Comparison of ENCODE assay signal across 8 mouse cellular contexts in the genomic region with DNA sequence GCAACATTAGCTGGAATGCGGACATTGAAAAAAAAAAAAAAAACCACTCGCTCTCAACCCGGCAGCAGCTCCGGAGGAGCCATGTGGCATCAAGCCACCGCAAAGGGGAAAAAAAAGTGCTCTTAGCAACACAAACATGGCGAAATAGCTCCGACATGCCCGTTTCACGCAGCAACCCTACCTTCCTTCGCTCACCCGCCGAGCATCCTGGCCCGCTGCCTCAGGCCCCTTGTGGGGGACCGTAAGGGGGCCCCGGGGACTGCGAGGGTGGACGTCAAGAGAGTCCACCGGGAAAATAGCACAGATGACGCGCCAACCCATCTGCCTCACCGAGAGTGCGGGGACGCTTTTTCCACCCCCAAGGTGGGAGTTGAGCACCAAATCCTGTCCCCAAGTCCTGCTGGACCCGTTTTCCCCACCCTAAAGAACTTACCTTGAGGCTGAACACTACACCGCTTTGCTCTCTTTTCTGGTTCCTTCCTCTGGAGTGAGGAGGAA.
A peak's percentile ranks its signal among the peaks of the same experiment; 100 is the strongest.
DNase-seq lines count a peak whose midpoint lies in the region; ATAC-seq lines count a peak whose summit lies in the region.

No protein-coding gene starts in this region.

- peaks cover 13% of the 10 kb centered on the region for H3K4me1 ChIP-seq in intestine, embryonic 16.5 days (ENCODE audit: control insufficient read depth, insufficient read depth, low read length)
- H3K4me1 ChIP-seq in liver, embryonic 11.5 days (replicated peaks; ENCODE audit: control insufficient read depth, insufficient read depth, low read length): peaks cover 18% of the 10 kb centered on the region

- H3K9me3 ChIP-seq in intestine, embryonic 16.5 days (ENCODE audit: control insufficient read depth, low read length): no peaks in the 10 kb centered on the region
- H3K9me3 ChIP-seq in liver, embryonic 11.5 days (ENCODE audit: control insufficient read depth, low read length): no peaks in the 10 kb centered on the region

- ATAC-seq in granulocyte monocyte progenitor cell, adult 5-6 weeks (replicated peaks; ENCODE audit: poor library complexity, severe bottlenecking): peak; percentile 41
- ATAC-seq in intestine, embryonic 16.5 days: 0 out of 2 replicates have a peak, but pooled peaks have one; percentile 16
- no peak for ATAC-seq in liver, embryonic 11.5 days (replicated peaks; ENCODE audit: low FRiP score)
- ATAC-seq in monocyte, adult 5-6 weeks (replicated peaks; ENCODE audit: insufficient number of reproducible peaks, low FRiP score, low TSS enrichment, poor library complexity, severe bottlenecking): 0 out of 2 replicates have a peak, but pooled peaks have one; percentile 4

- H3K27me3 ChIP-seq in intestine, embryonic 16.5 days (replicated peaks; ENCODE audit: control insufficient read depth, insufficient read depth, low read length): peaks cover 44% of the 10 kb centered on the region
- peaks cover 61% of the 10 kb centered on the region for H3K27me3 ChIP-seq in liver, embryonic 11.5 days (replicated peaks; ENCODE audit: control insufficient read depth, insufficient read depth, low read length)

- H3K4me2 ChIP-seq in intestine, embryonic 16.5 days (ENCODE audit: low read depth, low read length): peak overlapping the region; percentile 100
- H3K4me2 ChIP-seq in liver, embryonic 11.5 days: peak overlapping the region; percentile 100

- H3K9ac ChIP-seq in intestine, embryonic 16.5 days (ENCODE audit: low read depth, low read length): peak overlapping the region; percentile 57; the same call in 1 of the 2 replicates
- H3K9ac ChIP-seq in liver, embryonic 11.5 days (ENCODE audit: low read depth, low read length): no peak overlapping the region; the same call in 1 of the 2 replicates

- DNase-seq in left cerebral cortex, adult 18-20 months (ENCODE audit: low spot score in 2 of 2): peak; percentile 40 to 58
- DNase-seq in left cerebral cortex, adult 8-10 months (ENCODE audit: low spot score in 2 of 2): no peak
- DNase-seq in cerebellum, adult 9-11 months: peak; percentile 83
- no peak for DNase-seq in liver, embryonic 11.5 days (ENCODE audit: low spot score)
- peak; percentile 52 for DNase-seq in thymus, postnatal 0 days (ENCODE audit: low spot score)

- WGBS in intestine, embryonic 16.5 days: under 1% methylated on average over 25 of the region's 25 CpGs
- under 1% methylated on average over 25 of the region's 25 CpGs for WGBS in liver, embryonic 11.5 days

- H3K4me3 ChIP-seq in intestine, embryonic 16.5 days (ENCODE audit: low read length): peak overlapping the region; percentile 78
- H3K4me3 ChIP-seq in liver, embryonic 11.5 days (ENCODE audit: low read depth, low read length): peak overlapping the region; percentile 75

- no peaks in the 10 kb centered on the region for H3K36me3 ChIP-seq in intestine, embryonic 16.5 days (ENCODE audit: control insufficient read depth, insufficient read depth, low read length)
- no peaks in the 10 kb centered on the region for H3K36me3 ChIP-seq in liver, embryonic 11.5 days (ENCODE audit: control insufficient read depth, insufficient read depth, low read length)

- no peak overlapping the region for H3K27ac ChIP-seq in intestine, embryonic 16.5 days (ENCODE audit: low read length)
- no peak overlapping the region for H3K27ac ChIP-seq in liver, embryonic 11.5 days (ENCODE audit: low read depth, low read length)

Comparison
In these comparisons a context has a peak if more than half of its experiments do, and no peak if none do; other contexts are left out.
1. DNase-seq: peak in left cerebral cortex, adult 18-20 months (2 of 2), cerebellum, adult 9-11 months (single experiment) and thymus, postnatal 0 days (single experiment); none in left cerebral cortex, adult 8-10 months (0 of 2) and liver, embryonic 11.5 days (single experiment).